Mouse (Mus musculus) bone marrow, adult 2 months (tissue): Measurements from ENCODE around the gene Cfp.

Source experiments
- CTCF ChIP-seq: fragments of 200-500 bp; IDR thresholded peaks from 2 replicates; pipeline ENCODE4 v1.5.1; 2011; ENCODE audit warnings: low read length, control low read depth; ENCODE audit not compliant: control insufficient read depth, insufficient read depth
- POLR2A ChIP-seq: fragments of 200-500 bp; IDR thresholded peaks from 2 replicates; pipeline ENCODE4 v1.6.1; 2011; ENCODE audit warnings: low read depth, mild to moderate bottlenecking, control low read depth, low read length, borderline replicate concordance; ENCODE audit not compliant: control insufficient read depth

GRCm38 (mm10) chrX:20931963-20932362 lies 608 bp upstream of the Cfp start:
- TF ChIP-seq POLR2A (no peak), CTCF (no peak)
